Mouse (Mus musculus) limb, embryonic 14.5 days (tissue): ENCODE results near the gene Hdac4. TPM values are rescaled to one million over a fixed set of nuclear protein-coding genes. Genes with fewer than 3 reads are reported as not detected.

ENCODE experiments used
- ATAC-seq: fragments of 200-750 bp; cut with Nextera tagmentation; 2 replicates; pipeline ENCODE4 v1.8.0; 2017; ENCODE audit warnings: low read depth, moderate number of reproducible peaks, moderate TSS enrichment; ENCODE audit not compliant: low FRiP score
- DNase-seq: peaks from one replicate; pipeline ENCODE4 v3.0.0-alpha.2; 2015; ENCODE audit warnings: low spot score
- H3K27ac ChIP-seq: fragments of 300-500 bp; sonication (generic); replicated peaks from 2 replicates; pipeline ENCODE4 v1.5.1; 2014; ENCODE audit warnings: low read depth, mild to moderate bottlenecking, low read length, moderate library complexity, mixed read lengths
- H3K27me3 ChIP-seq: fragments of 300-500 bp; sonication (generic); 2 replicates; pipeline ENCODE4 v1.6.1; 2014; ENCODE audit warnings: low read length, mixed read lengths; ENCODE audit not compliant: control insufficient read depth, insufficient read depth
- H3K36me3 ChIP-seq: fragments of 300-500 bp; sonication (generic); 2 replicates; pipeline ENCODE4 v1.6.1; 2014; ENCODE audit warnings: mild to moderate bottlenecking, low read length, moderate library complexity, mixed read lengths; ENCODE audit not compliant: control insufficient read depth, insufficient read depth
- H3K4me1 ChIP-seq: fragments of 300-500 bp; sonication (generic); 2 replicates; pipeline ENCODE4 v1.6.1; 2014; ENCODE audit warnings: antibody characterized with exemption, low read length, mixed read lengths; ENCODE audit not compliant: control insufficient read depth, insufficient read depth
- H3K4me2 ChIP-seq: fragments of 300-500 bp; sonication (generic); replicated peaks from 2 replicates; pipeline ENCODE4 v1.6.1; 2014; ENCODE audit warnings: low read depth, mild to moderate bottlenecking, low read length, moderate library complexity; ENCODE audit not compliant: severe bottlenecking
- H3K4me3 ChIP-seq: fragments of 300-500 bp; sonication (generic); replicated peaks from 2 replicates; pipeline ENCODE4 v1.5.1; 2014; ENCODE audit warnings: low read length
- H3K9ac ChIP-seq: fragments of 300-500 bp; sonication (generic); 2 replicates; pipeline ENCODE4 v1.6.1; 2014; ENCODE audit warnings: mild to moderate bottlenecking, low read depth, low read length, moderate library complexity; ENCODE audit not compliant: severe bottlenecking
- H3K9me3 ChIP-seq: fragments of 300-500 bp; sonication (generic); 2 replicates; pipeline ENCODE4 v1.6.1; 2016; ENCODE audit warnings: low read length; ENCODE audit not compliant: control insufficient read depth
- POLR2A ChIP-seq: fragments of 200-500 bp; IDR thresholded peaks from 2 replicates; pipeline ENCODE4 v1.8.0; 2012; ENCODE audit warnings: inconsistent platforms, mild to moderate bottlenecking, moderate library complexity, borderline replicate concordance; ENCODE audit not compliant: insufficient read depth, insufficient read length; ENCODE audit errors: extremely low read depth
- WGBS: fragments of 180-500 bp; shearing (Covaris S2); extraction: QIAGEN DNeasy Blood & Tissue Kit; methylation state at CpG from one replicate; pipeline ENCODE4 v1.1.7; 2014; 5-methylcytosine and 5-hydroxymethylcytosine counted together
- polyA plus RNA-seq, 2 experiments: library from polyadenylated mRNA; depleted of rRNA in 1 of 2; stranded (reverse) in 1 of 2; unstranded in 1 of 2; fragments of >200 nt; fragmentation: Nextera tagmentation in 1 of 2; extraction: Ambion mirVana in 1 of 2; gene quantifications; 2 replicates each; pipeline versions ENCODE4 v1.2.1 to v1.2.3; 2012 to 2014

Gene Hdac4
- polyA plus RNA-seq, 2 experiments: 15.2 to 25.4 TPM

GRCm38 (mm10) chr1:91991597-91991996, 203.9 kb downstream of the Hdac4 start:
- no peak overlapping the region for H3K4me2 ChIP-seq
- no peak overlapping the region for H3K9ac ChIP-seq
- no peaks in the 10 kb centered on the region for H3K27me3 ChIP-seq
- DNase-seq (no peak), ATAC-seq (no peak)
- H3K27ac ChIP-seq: no peak overlapping the region
- no peaks in the 10 kb centered on the region for H3K4me1 ChIP-seq
- TF ChIP-seq POLR2A: no peak
- peaks cover 74% of the 10 kb centered on the region for H3K36me3 ChIP-seq
- no peak overlapping the region for H3K4me3 ChIP-seq
- no peaks in the 10 kb centered on the region for H3K9me3 ChIP-seq

GRCm38 (mm10) chr1:91990852-91991251, 204.6 kb downstream of the Hdac4 start:
- Histone ChIP-seq H3K27ac (no peak overlapping the region), H3K27me3 (no peaks in the 10 kb centered on the region), H3K36me3 (peaks cover 72% of the 10 kb centered on the region), H3K4me2 (no peak overlapping the region), H3K4me1 (no peaks in the 10 kb centered on the region), H3K9ac (no peak overlapping the region), H3K9me3 (no peaks in the 10 kb centered on the region), H3K4me3 (no peak overlapping the region)
- DNase-seq (no peak), ATAC-seq (no peak)
- no peak for TF ChIP-seq POLR2A
- WGBS: 79% methylated on average over 5 of the region's 5 CpGs

- Histone ChIP-seq H3K9me3 (no peaks in the 10 kb centered on the region), H3K4me1 (no peaks in the 10 kb centered on the region), H3K27me3 (no peaks in the 10 kb centered on the region), H3K9ac (no peak overlapping the region), H3K36me3 (peaks cover 82% of the 10 kb centered on the region), H3K27ac (no peak overlapping the region), H3K4me2 (no peak overlapping the region), H3K4me3 (no peak overlapping the region)
- DNase-seq (no peak), ATAC-seq (no peak)
- TF ChIP-seq POLR2A: no peak
- 96% methylated on average over 1 of the region's 1 CpGs for WGBS
Measured at GRCm38 (mm10) chr1:91988866-91989265, 206.6 kb downstream of the Hdac4 start.

GRCm38 (mm10) chr1:91987431-91987830, 208.1 kb downstream of the Hdac4 start:
- TF ChIP-seq POLR2A: no peak
- DNase-seq: no peak
- WGBS: 95% methylated on average over 8 of the region's 8 CpGs
- Histone ChIP-seq H3K4me2 (no peak overlapping the region), H3K9me3 (no peaks in the 10 kb centered on the region), H3K27me3 (no peaks in the 10 kb centered on the region), H3K4me3 (no peak overlapping the region), H3K27ac (no peak overlapping the region), H3K4me1 (no peaks in the 10 kb centered on the region), H3K9ac (no peak overlapping the region), H3K36me3 (peaks cover 89% of the 10 kb centered on the region)
- ATAC-seq: no peak

DNA sequence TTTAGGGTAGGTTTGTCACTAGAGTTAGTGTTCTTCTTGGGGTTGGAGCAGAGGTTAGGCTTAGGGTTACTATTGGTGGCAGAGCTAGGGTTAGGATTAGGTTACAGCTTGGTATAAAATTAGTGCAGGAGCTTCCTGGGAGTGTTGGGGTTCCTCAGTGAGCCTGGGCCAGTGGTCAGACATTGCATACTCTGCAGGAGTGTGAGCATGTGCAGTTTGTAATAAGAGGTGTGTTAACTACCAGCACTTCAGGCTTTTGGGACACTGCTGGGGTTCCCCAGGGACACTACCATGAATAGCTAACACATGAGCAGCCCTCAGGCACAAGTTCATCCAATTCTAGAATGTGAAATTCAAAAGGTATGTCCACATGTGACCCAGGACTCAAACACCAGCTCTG, 209.7 kb downstream of the Hdac4 start:
- TF ChIP-seq POLR2A: no peak
- no peak for ATAC-seq

DNA sequence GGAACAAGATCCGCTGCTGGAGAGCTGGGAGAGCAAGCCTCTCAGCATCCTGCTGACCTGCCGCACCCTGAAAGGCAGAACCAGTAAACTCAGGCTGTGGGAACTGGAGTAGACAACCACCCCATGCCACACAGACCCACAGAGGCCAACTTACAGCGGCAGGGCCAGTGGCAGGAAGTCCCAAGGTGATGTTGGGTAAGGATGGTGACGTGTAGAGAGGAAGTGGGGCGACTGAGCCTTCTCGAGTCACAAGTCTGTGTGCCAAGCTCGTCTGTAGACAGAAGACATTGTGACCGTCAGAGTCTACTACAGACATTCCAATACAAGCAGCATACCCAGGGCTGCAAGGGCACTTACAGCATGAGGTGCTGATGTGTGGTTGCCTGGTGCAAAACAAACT, 211.0 kb downstream of the Hdac4 start:
- no peaks in the 10 kb centered on the region for H3K9me3 ChIP-seq
- no peak overlapping the region for H3K27ac ChIP-seq
- 86% methylated on average over 8 of the region's 8 CpGs for WGBS
- no peak for TF ChIP-seq POLR2A
- H3K36me3 ChIP-seq: peaks cover 90% of the 10 kb centered on the region
- no peaks in the 10 kb centered on the region for H3K27me3 ChIP-seq
- ATAC-seq (no peak), DNase-seq (no peak)
- H3K4me3 ChIP-seq: no peak overlapping the region
- no peak overlapping the region for H3K4me2 ChIP-seq
- H3K9ac ChIP-seq: no peak overlapping the region
- no peaks in the 10 kb centered on the region for H3K4me1 ChIP-seq

More for the DNA sequence above, 209.7 kb downstream of the Hdac4 start:
- H3K36me3 ChIP-seq: peaks cover 91% of the 10 kb centered on the region
- no peak overlapping the region for H3K9ac ChIP-seq
- no peak for DNase-seq
- no peaks in the 10 kb centered on the region for H3K4me1 ChIP-seq
- H3K4me2 ChIP-seq: no peak overlapping the region
- no peaks in the 10 kb centered on the region for H3K9me3 ChIP-seq
- H3K27ac ChIP-seq: no peak overlapping the region
- H3K4me3 ChIP-seq: no peak overlapping the region
- no peaks in the 10 kb centered on the region for H3K27me3 ChIP-seq
